Mouse (Mus musculus) kidney, postnatal 36 days (tissue): Measurements from ENCODE around the gene Npcd.

Experiments
- DNase-seq, 2 experiments: peaks; one replicate each; pipeline ENCODE4 v3.0.0; 2021 to 2022; ENCODE audit warnings: mixed read lengths in 2 of 2

The Npcd gene

DNA sequence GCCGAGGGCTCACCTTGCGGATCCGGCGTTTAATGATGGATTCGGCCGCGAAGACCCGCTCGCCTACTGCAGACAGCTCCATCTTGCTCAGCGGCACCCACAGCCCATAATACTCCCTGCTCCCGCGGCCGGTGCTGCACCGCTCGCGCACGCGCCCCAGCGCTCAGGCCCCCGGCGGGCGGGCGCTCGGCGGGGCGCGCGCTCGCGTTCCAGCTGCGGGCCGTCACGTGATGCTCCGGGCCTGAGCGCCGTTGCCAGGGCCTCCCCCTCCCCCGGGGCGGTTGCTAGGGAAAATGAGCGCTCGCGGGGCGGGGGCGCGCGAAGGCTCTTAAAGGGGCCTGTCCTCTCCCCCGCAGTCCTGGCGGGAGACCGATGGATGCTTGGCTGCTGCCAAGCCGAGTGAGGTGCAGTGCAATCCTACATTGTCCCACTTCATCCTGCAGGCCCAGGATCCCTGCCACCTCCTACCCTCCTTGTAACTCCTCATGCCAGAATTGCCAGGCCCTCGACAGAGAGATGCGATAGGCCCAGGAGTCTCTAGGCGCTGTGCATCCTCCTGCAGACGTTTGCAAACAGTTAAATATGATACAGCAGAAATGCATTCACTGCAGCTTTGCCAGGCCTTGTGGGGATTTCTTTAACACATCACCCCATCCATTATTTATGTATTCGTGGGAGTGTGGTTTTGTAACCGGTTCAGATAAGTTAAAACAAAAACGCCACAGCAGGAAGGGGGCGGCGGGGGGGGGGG, at the start of gene Npcd, which contains the start of gene Cbx6:
Npcd (minus strand) TSS at position 108 of the 751 bp plus-strand sequence.
Cbx6 (minus strand) TSS at position 559 of the 751 bp plus-strand sequence.
- peak; percentile 96 to 100 for DNase-seq

DNA sequence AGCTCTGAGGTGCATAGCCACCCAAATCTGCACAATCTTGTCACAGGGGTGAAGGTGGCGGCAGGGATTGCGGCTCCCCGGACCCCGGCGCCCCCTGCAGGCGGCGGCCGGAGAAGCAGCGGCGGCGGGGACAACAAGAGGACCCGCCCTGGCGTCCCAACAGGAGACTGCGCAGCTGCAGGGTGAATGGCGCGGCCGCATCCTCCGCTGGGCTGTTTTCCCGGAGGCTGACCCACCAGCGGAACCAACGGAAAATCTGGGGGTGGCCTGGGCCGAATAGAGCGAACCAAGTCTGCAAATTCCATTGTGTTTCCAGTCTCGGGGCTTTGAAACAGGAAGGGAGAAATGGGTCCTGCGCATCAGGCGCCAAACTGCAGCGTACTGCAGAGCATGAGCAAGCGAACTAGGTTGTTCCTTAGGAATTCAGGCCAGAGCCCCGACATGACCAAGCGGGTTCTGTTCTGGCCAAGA, 49.4 kb upstream of the Npcd start:
- DNase-seq, result peak; percentile 92 to 96

DNA sequence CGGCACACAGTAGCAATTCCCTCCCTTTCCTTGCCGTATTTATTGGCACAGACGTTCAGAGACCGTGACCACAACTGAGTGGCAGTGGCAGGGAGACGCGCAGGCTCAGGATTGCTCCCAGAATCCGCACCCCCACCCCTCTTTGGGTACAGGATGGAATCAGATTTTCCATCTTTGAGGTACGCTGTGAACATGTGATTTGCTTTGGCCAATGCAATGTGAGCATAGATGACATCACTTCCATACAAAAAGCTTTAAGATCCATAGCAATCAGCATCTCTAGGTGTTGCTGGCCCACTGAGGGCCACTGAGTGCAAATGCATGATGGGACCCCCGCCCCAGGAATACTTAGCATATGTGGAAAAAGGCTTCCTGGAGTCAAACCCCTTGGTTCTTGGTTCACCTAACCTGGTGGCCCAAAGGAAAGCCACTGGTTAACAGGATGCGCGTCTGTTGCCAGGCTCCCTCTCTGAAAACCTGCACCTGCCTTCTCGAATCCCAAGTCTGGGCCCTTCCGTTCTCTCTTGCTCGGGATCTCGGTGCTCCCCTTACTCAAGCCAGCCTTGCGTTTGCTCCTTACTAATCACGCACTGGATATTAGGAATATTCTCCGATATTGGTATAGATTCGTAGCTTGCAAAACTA, 48.7 kb upstream of the Npcd start:
- no peak for DNase-seq

DNA sequence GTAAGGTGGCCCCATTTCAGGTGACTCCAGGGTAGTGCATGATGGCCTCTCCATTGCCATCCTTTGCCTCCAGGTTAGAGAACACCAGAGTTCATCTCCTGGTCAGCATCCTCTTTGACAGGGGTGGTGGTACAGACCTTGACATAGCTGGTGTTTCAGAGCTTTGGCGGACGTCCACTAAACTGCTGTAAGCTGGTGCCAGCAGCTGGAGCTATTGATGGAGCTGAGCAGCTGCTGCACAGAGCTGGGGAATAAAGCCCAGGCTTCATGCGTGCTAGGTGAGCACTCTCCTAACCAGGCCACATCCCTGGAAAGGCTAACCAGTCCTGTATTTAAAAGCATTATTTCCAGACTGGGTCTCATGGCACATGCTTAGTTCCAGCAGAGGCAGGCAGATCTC, 46.4 kb upstream of the Npcd start:
- no peak for DNase-seq

DNA sequence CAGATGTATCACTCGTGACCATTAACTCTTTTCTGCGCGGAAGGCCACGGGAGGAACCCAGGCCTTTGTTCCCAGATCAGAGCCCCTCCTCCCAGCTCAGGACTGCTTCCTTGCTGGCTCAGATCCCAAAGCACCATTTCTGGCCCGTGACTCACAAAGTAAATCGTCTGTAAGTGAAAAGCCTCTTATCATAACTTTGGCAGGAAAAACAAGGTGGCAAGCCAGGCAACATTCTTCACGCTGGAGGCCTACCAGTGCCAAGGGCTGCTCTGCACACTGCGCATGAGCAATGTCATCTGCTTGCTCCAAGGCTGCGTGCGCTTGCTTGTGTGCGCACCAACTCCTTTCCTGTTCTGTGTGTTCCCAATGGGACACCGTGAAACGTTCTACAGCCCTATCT, 45.3 kb upstream of the Npcd start:
- DNase-seq, result peak; percentile 81 to 89

DNA sequence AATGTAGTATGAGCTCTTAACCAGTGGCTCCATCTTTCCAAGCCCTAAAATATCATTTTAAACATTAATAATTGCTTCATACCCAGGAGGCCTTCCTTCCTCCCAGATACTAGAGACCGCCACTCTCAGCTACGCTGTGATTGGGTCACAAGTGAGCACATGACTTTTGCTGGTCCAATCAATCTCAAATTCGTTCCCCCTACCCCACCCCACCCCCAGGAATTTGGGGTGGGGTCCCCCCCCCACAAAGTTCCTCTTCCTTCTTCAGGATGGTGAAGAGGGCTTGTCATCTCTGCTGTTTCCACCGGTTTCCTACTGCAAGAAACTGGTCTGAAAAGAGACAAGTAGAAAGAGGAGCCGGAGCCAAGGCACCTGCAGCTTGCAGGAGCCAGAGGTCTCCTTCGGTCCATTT, 44.7 kb upstream of the Npcd start:
- peak; percentile 37 to 52 for DNase-seq

DNA sequence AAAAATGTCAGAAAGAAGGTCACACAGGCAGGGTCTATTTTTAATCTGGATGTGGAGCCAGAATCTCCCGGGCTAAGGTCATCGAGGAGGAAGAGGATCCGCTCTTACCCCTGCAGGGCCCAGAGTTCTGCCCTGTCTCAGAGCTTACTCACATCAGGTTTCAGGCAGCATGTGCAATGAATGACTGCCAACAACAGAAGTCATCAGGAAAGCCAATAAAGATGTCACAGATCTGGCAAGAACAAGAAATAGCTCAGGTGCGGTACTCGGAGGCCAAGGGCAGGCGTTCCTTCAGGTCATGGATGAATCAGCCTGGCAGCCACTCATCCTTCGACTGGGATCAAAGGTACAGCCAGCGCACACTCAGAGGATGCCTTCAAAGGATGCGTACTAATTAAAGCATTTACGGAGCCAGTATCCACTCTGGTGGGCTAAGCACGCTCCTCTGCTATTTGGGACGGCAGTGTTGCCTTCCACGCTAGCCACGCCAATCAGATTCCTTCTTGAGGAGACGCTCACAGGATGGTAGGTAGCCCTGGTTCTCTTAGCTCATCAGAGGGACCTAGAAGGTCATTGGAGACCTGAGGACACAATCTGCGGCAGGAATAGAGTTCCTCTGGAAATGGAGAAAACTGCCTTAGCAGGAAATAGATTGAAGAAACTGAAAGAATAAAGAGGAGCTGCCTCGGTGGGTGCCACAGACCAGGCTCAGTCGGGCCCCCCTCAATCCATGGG, 41.4 kb upstream of the Npcd start:
- DNase-seq, result no peak

DNA sequence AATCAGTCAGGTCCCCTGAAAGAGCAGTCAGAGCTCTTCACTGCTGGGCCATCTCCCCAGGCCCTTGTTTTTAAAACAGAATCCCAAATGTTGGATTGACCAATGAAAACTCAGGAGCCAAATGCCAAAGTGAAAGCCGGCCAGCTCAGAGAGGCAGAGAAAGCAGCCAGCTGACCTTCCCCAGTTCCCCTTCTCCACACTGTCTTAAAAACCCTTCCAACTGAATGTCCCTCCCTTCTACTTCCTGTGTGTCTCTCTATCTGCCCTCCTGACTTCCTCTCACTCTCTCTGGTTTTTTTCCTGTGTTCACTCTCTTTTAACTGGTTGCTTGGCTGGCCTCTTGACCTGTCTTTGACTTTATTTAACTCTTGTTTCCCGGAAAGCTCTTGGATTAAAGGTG, 40.0 kb upstream of the Npcd start:
- no peak for DNase-seq

DNA sequence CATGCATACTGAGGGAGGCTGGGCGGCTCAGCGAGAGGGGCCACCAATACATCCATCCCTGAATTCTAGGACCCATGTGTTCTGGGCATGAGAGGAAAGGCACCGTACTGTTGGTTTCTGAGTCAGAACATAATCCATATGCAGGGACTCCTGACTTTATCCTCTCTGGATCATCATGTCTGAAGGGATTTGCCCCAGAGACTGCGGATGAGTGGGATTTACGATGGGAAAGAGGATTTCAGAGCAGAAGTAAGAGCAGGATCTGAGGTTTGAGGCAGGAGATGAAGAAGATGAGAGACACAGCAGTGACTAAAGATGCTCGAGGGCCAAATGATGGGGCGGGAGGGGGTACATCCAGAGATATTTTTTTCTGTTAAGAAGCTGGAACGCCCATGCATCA, 39.5 kb upstream of the Npcd start:
- DNase-seq, result no peak

DNA sequence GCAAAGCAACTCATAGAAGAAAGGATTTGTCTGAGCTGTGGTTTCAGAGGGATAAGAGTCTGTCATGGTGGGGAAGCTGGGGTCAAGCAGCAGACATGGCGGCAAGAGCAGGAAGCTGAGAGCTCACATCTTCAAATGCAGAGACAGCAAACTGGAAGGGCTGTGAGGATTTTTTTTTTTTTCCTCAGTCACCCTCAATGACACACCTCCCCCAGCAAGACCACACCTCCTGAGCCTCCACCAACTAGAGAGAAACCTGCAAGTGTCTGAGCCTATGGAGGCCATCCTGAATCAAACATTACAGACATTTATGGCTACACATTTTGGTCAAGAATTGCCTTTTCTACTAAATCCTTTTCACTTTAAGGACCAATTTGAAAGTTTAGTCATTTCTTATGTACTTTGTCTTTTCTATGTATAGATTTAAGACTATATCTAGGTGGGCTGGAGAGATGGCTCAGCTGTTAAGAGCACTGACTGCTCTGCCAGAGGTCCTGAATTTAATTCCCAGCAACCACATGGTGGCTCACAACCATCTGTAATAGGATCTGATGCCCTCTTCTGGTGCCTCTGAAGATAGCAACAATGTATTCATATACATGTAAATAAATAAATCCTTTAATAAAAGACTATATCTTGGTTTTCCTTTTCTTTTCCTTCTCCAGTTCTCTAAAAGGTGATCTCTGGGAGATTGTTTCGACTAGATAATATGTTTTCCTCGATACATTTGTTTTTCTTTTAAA, 33.4 kb upstream of the Npcd start:
- no peak for DNase-seq

DNA sequence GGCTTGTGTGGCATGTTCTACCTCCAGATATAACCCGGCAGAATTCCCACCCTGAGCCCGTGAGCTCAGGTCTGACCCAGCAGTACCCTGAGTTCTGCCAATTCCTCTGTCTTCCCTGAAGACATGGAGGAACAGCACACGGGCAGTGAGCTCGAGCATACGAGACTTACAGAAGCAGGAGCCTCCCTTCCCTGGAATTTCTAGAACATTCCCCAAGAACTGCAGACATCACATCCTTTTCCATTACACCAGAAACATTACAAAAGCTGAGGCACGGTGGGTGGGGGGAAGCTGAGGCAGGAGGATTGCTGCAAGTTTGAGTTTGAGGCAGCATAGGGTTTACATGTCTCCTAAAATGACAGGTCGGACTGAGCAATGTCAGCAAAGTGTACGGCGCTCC, 25.8 kb upstream of the Npcd start:
- DNase-seq, result no peak

DNA sequence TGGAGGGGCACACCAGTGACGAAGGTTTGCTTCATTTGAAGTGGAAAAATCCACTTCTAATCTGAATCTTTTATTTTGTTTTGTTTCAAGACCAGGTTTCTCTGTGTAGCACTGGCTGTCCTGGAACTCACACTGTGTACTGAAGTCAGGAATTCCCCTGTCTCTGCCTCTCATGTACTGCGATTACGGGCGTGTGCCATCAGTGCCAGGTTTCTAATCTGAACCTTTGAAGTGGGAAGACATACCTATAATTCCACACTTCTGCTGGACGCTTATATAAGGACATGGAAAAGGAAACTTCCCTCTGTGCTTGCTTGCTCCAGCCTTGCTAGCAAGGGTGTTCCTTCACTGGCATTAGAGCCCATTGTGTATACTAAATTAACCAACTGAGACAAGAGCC, 24.9 kb upstream of the Npcd start:
- no peak for DNase-seq

DNA sequence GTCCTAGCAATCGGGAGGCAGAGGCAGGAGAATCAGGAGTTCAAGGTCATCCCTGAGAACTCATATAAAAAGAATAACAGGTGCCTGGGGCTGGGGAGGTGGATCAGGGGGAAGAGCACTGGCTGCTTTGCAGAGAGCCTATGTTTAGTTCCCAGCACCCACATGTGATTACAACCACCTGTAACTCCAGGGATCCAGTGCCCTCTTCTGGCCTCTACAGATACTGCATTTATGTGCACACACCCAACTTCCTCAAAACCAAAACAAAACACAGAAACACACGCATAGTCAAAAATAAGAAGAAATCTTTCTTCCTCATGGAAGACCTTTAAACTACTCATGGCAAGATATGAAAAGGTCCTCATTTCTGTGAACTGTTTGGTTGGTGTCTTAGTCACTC, 16.1 kb upstream of the Npcd start:
- no peak for DNase-seq

DNA sequence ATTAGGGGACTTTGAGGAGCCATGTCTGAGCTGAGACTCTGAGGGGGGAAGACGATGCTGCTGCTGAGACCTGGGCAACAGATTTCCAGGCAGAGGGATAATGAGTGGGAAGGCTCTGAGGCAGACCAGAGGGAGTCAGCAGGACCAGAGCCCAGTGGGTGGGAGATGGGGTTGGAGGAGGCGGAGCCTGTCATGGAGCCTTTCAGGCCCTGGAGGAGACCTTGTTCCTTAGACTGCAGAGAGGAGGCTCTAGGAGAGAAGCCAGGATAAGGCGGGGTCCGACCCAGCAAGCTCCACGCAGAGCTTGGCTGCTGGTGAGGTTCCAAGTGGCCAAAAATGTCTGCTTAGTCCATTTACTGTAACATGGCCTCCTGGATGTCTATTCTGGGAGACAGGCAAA, 13.1 kb upstream of the Npcd start:
- DNase-seq, result no peak

DNA sequence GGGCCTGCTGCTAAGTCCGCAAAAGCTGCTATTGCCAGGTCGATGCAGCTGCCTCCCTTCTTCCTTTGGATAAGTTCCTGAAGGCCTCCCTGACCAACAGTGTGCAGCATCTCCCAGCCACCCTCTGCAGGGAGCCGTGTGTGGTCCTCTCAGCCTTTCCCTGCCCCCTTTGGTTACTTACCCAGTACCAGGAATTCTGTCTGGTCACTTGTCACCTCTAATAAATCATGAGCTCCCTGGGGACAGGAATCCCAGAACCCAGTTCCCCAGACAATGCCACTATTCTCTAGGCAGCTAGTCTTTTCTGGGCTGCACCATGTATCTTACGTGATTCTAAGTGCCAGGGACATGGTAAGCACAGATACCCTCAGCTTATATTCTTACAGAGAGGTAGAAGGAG, 11.9 kb upstream of the Npcd start:
- no peak for DNase-seq

DNA sequence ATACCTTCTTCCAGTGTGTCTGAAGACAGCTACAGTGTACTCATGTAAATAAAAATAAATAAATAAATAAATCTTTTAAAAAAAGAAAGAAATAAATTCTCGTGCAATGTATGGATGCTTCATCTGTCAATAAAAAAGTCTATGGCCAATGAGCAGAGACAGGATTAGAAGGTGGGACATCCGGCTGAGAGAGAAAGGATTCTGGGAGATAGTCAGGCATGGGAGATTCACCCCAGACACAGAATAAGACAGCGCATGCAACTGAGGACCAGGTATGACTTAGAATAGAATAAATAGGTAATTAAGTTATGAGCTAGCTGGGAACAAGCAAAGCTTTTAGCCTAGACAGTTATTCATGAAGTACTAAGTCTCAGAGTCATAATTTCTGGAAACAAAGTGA, 8.9 kb upstream of the Npcd start:
- no peak for DNase-seq

DNA sequence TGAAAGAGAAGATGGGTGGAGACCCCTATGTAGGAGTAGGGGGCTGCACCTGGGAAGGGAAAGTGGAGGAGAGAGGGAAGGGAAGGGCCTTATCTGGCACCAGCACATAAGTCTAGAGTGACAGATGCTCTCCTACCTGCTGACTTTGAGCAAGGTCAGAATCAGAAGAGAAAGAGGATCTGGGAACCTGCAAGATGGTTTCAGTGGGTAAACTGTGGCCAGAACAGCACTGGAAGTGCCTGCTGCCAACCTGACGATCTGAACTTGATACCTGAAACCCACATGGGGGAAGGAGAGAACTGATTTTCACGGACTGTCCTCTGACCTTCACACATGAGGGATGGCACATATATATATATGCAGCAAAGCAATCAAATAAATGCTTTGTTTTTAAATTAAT, 6.2 kb upstream of the Npcd start:
- no peak for DNase-seq

DNA sequence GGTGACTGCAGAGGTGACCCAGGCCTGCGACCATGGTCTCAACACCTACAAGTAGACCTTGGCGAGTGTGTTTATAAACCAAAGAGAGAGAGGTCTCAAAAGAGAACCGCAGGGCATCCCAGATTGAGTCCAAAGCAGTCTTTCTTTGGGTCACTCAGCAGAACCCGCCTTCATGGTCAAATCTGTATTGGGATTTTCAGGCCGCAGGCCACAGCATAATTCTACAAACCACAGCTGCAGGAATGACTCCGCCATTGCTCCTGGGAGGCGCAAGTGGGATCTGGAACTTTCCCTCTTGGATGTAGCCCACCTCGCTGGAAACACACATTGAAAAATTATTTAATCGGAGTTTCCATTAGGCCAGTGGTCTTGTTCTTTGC, 834 bp upstream of the Npcd start:
- no peak for DNase-seq

DNA sequence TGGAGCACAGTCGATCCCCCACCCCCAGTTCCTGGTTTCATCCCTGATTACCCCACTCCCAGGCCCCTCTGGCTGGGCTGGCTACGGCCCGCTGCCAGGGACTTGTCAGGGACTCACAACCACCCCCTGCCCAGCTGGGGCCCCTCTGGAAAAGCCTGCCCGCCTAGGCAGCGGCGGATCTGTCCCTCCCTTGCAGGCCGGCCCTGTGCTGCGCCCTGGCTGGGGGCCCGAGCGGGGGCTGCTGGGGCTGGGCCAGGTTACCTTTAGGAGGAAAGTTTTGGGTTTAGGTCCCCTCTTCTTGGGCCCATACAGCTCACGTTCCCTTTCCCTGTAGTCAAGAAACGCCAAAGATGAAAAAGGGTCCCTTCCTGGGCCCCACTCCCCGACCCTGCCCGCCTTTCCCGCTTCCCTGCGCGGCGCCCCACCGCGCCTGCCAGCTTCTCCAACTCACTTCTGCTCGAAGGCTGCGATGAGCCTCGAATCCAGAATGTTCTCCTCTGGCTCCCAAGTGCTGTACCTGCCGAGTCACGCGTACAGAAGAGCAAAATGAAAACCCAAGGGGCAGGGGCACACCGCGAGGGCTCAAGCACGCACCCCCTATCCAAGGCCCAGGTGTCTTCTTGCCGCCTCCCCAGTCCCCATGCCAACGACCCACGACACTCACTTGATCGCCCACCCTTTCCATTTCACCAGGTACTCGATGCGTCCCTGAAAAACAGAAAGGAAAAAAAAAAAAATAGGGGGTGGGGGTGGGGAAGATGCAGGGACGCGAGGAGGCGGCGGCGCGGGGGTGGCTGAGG, 586 bp downstream of the Npcd start:
- peak in 1 of 2 experiments; percentile 45 for DNase-seq

DNA sequence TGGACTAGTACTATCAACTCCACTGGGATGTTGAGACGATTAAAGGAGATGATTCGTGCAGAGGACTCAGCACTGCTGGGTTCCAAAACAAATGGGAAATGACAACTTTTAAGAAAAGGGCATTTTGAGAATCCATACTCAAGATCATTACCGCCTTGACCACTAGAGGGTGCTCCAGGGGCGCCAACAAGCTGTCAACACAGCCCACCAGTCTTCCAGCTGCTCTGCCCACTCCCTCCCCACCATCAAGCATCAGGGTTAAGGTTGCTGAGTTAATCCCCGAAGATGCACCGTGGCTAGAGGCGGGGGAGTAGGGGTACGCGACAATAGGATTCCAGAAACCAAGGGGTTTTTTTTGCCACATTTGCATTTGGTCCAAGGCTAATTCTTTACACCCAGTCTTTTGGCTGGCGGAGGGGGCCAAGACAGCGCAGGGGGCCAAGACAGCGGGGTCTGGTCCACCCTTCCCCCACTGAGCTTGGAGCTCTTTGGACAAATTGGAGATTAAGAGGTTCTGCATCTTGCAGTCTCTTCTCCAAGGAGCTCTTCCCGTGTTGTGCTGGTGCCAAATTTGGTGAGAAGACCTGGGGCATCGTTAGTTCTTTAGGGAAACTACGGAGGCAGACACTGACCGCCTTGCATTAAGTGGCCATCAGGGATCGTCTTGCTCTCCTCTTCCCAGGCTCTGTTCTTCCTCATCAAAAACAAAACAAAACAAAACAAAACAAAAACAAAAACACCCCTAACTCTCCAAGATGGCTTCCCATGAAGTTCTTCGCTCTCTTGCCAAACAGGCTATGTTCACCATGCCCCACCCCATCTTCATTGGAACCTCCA, 1.8 kb downstream of the Npcd start:
- peak; percentile 74 to 90 for DNase-seq

DNA sequence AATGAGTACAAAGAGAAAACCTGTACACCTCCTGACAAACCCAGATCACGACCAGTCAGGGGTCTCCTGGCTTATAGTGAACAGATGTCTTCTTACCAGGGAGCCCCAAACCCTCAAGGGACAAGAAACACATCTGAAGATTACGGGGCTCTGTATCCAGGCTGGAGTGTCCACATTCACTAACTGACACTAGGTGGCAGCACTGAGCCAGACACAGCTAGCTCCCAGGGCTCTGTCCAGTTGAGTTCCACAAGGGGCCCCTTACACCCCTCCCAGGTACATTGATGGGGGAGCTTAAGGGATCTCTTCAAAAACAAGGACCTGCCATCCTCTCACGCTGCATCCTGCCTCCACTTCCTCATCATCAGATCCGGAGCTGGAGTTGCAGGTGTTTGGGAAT, 3.6 kb downstream of the Npcd start:
- peak; percentile 79 to 88 for DNase-seq
